ENCODE assay signal across 18 mouse cellular contexts in the genomic region with DNA sequence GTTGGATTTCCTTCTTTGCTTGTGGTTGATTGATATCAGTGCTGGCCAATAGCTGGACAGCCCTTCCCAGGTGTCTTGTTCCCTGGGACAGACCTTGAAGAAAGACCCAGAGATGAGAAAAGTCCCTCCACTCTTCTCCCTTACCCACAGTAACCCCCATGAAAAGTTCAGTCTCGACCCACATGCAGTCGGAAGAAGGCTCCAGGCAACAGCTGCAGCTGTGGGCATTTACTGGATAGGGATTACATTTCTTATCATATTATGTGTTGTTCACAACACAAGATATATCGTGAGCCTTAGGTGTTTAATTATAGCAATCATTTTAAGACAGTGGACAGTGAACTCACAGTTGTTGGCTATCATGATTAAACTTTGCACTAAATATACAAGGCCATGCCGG.
"Had no signal": no experiment of that assay in that cellular context is flagged by ENCODE, and none has a peak within 500 bp of the region (broad histone marks: within the 10 kb centered on the region; RNA-seq: fewer than 3 reads in every experiment).

No protein-coding gene starts in this region.

- H3K4me3 ChIP-seq: heart, adult 2 months; heart, embryonic 13.5 days; heart, embryonic 15.5 days; hindbrain, embryonic 13.5 days; hindbrain, embryonic 15.5 days; layer of hippocampus, adult 2 months; left cerebral cortex, adult 2 months; limb, embryonic 10.5 days; limb, embryonic 12.5 days; liver, embryonic 13.5 days; liver, embryonic 15.5 days had no signal

- H3K4me1 ChIP-seq: heart, embryonic 13.5 days; heart, embryonic 15.5 days; liver, embryonic 13.5 days; liver, embryonic 15.5 days had no signal

- H3K4me2 ChIP-seq: heart, embryonic 11.5 days; heart, embryonic 13.5 days; heart, embryonic 15.5 days; hindbrain, embryonic 13.5 days; hindbrain, embryonic 15.5 days; limb, embryonic 12.5 days; liver, embryonic 13.5 days; liver, embryonic 15.5 days had no signal

- H3K36me3 ChIP-seq: heart, embryonic 13.5 days; heart, embryonic 15.5 days; hindbrain, embryonic 13.5 days; hindbrain, embryonic 15.5 days; limb, embryonic 10.5 days; limb, embryonic 12.5 days; liver, embryonic 13.5 days; liver, embryonic 15.5 days had no signal

- H3K9me3 ChIP-seq: heart, embryonic 13.5 days; heart, embryonic 15.5 days; hindbrain, embryonic 13.5 days; hindbrain, embryonic 15.5 days; limb, embryonic 10.5 days; limb, embryonic 12.5 days; liver, embryonic 13.5 days; liver, embryonic 15.5 days had no signal

- ATAC-seq: hindbrain, postnatal 0 days had no signal

- H3K27ac ChIP-seq: heart, adult 2 months; heart, embryonic 13.5 days; heart, embryonic 15.5 days; hindbrain, embryonic 13.5 days; hindbrain, embryonic 15.5 days; hindbrain, postnatal 0 days; layer of hippocampus, adult 2 months; left cerebral cortex, adult 2 months; limb, embryonic 10.5 days; limb, embryonic 12.5 days; liver, embryonic 13.5 days; liver, embryonic 15.5 days had no signal

- DNase-seq: gastrocnemius, postnatal 14 days; gastrocnemius, postnatal 36 days; heart, adult 11 months; heart, adult 2 months; heart, postnatal 14 days; heart, postnatal 36 days; liver, embryonic 13.5 days had no signal

- H3K9ac ChIP-seq: heart, embryonic 13.5 days; heart, embryonic 15.5 days; hindbrain, embryonic 13.5 days; hindbrain, embryonic 15.5 days; limb, embryonic 12.5 days; liver, embryonic 13.5 days; liver, embryonic 15.5 days had no signal

- H3K27me3 ChIP-seq: heart, embryonic 13.5 days; heart, embryonic 15.5 days; hindbrain, embryonic 13.5 days; hindbrain, embryonic 15.5 days; limb, embryonic 12.5 days; liver, embryonic 13.5 days; liver, embryonic 15.5 days had no signal
